Mouse (Mus musculus): Measurements from ENCODE around the gene Tmem270. TPM values are rescaled to one million over a fixed set of nuclear protein-coding genes. Genes with fewer than 3 reads are reported as not detected.

Gene Tmem270
- polyA plus RNA-seq, 1 experiment, result 1.4 TPM

DNA sequence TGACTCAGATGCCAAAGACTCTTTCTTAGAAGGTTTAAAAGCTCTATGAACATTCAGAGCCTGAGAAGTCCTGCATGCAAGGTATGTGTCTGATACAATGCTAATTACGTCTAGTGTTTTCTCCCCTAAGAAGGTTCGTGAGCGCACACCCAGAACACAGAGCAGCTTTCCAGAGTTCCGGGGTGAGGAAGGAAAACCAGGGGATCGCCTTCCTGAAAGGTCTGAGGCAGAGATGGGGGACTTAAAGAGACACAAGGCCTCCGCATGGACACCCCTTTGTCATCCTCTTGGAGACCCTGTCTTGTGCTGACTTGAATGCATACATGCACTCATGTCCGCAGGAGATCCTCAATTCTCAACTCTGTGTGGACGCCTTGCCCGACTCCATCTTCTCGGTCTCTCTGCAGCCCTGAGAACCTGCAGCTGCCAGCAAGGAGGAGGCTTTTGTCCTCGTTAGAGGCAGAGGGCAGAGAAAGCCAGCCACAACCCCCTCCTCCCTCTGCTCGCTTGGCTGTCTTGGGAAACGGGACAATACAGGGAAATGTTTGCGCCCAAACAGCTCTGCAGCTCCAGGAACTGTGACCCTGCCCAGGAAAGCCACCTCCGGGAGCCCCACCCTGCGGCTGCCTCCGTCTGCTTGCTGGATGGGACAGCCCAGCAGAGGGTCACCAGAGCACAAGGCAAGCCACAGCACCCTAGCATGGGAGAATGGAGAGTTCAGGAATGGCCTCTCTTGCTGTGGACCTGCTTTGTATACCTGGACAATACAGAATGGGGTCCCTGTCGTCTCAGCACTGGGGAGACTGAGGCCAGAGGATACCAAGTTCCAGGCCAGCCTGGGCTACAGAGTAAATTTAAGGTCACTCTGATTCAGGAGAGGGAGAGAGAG is 18.8 kb downstream of the Tmem270 start:
- DNase-seq (ENCODE audit: low read depth), result no peak

DNA sequence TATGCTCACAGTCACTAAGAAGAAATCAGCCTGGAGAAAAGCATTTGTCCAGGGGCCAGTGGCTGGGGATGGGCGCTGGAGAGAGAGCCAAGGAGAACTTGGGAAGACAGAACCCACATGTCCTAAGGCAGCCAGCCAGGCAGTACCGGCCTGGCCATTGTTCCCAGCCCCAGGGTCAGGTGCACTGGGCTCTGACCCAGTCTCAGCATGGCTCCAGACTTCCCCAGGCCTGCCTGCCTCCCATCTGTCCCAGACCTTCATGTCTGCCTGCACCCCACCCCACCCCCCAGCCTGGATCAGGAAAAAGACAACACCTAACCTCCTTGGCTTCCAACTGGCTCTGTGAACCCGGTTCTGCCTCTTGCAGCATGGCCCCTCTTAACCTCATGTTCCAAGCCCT is 23.5 kb downstream of the Tmem270 start:
- DNase-seq (ENCODE audit: low read depth), result no peak

DNA sequence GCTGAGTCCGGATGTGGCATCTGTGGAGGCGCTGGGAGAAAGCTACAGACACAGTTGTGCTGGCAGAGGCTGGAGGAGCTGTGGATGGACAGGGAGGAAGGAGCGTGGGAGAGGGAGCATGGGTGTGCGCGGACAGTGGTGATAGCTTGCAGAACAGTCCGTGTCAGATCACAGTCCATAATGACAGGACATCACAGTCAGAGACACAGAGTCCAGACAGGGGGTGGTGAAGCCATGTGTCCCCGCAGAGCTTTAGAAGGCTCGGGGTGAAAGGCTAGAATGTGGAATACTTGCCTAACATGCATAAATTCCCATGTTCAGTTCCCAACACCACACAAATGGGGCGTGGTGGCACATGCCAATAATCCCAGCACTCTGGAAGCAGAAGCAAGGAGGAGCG is 29.7 kb downstream of the Tmem270 start:
- DNase-seq (ENCODE audit: low read depth), result no peak

DNA sequence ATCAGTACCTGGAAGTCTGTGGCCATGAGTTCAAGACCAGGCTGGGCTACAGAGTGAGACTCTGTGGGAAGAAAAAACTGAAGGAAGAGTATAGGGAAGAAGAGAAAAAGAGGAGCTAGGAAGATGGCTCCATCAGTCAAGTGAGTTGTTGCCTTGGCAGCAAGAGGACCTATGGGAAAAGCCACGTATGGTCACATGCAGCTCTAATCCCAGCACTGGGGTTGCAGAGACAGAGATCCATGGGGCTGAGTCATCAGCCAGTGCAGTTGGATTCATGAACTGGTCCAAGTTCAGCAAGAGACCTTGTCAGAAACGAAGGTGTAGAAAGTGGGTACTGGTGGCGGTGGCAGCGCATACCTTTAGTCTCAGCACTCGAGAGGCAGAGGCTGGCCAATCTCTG is 31.3 kb downstream of the Tmem270 start:
- DNase-seq (ENCODE audit: low read depth), result no peak

DNA sequence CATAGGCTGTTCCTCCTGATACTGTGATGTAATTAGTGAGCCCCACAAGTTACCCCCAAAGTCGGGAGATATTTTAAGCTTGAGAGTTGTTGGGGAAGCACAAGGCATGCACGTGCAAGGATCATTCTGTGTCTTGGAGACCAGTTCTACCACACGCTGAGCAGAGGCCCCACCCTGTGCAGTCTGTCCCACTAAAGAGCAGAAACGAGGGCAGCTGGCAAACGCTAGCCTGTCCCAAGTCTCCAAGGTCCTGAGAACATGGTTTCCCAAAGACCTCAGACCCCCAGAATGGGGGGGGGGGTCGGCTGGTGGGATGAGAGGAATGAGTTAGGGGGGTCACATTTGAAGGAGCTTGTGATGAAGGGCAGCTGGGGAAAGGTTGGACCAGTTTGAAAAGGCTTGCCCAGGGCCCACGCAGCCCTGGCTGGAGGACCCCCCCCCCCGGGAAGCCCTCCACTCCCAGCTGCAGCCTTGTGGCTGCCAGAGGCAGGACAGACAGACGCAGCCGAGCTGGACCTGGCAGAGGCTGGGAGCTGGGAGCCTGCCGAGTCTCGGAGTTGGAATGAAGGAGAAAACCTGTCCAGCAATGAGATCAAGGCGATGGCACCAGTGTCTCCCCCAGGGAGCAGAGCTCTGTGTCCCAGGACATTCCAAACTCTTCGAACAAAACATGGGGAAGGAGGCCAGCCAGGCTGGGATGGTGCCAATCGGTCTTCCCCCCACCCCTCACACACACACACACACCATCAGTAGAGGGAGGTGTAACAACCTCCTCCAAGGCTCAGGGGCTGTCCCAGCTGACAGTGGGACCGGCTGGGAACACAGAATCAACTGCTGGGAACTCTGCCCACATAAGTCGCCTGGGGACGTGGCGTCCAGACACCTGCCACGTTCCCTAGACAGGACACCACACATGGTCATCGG is 32.3 kb downstream of the Tmem270 start:
- no peak for DNase-seq (ENCODE audit: low read depth)

DNA sequence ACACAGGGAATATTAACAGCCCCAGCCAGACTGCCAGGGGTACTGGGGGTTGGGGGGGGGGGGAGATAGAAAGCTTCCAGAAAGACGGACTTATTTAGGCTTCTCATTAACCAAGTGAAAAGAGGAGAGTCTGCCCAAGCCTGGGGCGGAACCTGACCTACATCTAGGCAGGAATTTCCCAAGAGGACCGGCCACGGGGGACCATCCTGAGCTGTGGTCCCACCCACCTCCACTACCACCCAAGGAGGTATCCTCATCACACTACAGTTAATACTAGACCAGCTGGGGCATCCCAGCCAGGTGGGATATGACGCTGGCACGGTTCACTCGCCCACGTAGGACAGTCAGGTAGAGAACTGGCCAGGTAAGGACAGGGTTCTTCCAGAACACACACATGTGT is 33.5 kb downstream of the Tmem270 start:
- no peak for DNase-seq (ENCODE audit: low read depth)

GRCm38 (mm10) chr5:134872597-134872996 is 33.9 kb downstream of the Tmem270 start:
- DNase-seq (ENCODE audit: low read depth), result no peak

GRCm38 (mm10) chr5:134868506-134868905 is 38.0 kb downstream of the Tmem270 start:
- DNase-seq (ENCODE audit: low read depth), result no peak

GRCm38 (mm10) chr5:134867320-134868144 is 39.0 kb downstream of the Tmem270 start:
- DNase-seq (ENCODE audit: low read depth), result no peak

DNA sequence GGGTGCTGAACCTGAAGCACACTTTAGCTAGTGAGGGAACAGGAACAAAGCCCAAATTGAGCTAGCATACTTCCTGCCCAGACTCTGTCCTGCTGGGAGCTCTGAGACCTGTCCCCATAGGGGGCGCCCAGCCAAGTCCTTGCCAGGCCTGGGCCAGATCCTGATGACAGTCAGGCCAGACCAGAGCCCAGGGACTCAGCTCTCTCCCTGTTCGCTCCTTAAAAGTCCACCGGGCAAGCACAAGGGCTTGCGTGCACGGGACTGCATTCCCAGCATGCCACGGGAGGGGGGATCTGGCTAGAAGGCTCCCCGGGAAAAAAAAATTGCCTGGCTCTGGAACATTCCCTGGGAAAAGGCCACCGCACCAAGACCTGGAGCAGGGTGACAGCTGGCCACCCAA is 41.4 kb downstream of the Tmem270 start:
- DNase-seq (ENCODE audit: low read depth), result no peak

DNA sequence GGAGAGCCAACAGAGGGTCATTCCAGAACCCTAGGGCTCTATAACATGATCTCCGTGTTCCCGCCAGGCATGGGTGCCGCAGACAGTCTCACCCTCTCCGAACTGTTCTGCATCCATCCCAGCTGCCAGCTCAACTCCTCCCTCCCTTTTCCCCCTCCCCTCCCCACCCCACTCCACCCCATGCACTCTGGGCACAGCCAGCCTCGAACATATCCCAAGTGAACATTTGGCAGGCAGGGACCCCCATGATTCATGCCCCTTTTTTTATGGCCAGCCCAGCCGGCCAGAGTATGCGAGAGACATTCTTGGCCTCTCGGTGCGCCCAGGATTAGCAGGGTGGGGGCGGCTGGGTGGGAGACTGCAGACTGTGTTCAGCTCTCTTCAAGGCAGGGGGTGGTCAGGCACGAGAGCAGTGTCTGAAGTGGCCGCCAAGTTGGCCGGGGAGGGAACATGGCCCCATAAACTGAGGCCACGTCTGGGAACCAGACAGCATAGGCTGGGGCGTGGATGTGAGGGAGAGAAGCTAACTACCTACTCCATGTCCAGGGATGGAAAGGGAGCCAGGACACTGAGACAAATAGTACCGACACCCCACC is 44.5 kb downstream of the Tmem270 start:
- DNase-seq (ENCODE audit: low read depth), result no peak

DNA sequence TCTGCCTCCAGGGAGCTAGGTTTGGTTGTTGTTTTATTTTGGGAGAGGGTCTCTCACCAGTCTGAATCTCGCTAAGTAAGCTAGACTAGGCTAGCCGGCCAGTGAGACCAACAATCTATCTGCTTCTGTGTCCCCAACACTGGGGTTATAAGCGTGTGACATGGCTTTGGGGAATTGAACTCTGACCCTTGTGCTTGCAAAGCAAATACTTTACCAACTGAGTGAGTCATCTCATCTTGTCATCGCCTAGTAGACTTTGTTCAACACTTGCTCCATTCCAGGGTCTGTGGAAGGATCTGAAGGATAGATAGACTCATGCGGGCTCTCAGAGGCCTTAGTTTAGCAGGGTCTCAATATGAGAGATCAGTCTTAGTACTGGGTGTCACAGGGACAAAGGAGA is 47.3 kb downstream of the Tmem270 start:
- DNase-seq (ENCODE audit: low read depth), result no peak

GRCm38 (mm10) chr5:134858378-134858777 is 48.2 kb downstream of the Tmem270 start:
- no peak for DNase-seq (ENCODE audit: low read depth)

GRCm38 (mm10) chr5:134852873-134853272 is 53.7 kb downstream of the Tmem270 start:
- DNase-seq (ENCODE audit: low read depth), result no peak

Other genes with a start within 250 kb of the Tmem270 start
- gene Limk1, start 218.1 kb downstream of the Tmem270 start, polyA plus RNA-seq (2012; rRNA removed), result 14.0 and 14.7 TPM in 2 replicates
- 147 and 182 TPM in 2 replicates for gene Eln, start 159.4 kb downstream of the Tmem270 start, polyA plus RNA-seq (2012; rRNA removed)
- gene Cldn13, start 8.8 kb upstream of the Tmem270 start, polyA plus RNA-seq (2012; rRNA removed), result 0.23 TPM in 1 of 2 replicates, not detected in the other
- 52.6 and 54.8 TPM in 2 replicates for gene Mettl27, start 25.6 kb upstream of the Tmem270 start, polyA plus RNA-seq (2012; rRNA removed)
- 118 and 130 TPM in 2 replicates for gene Cldn4, start 40.2 kb upstream of the Tmem270 start, polyA plus RNA-seq (2012; rRNA removed)
- 374 and 512 TPM in 2 replicates for gene Cldn3, start 79.5 kb upstream of the Tmem270 start, polyA plus RNA-seq (2012; rRNA removed)
- gene Abhd11, start 102.4 kb upstream of the Tmem270 start, polyA plus RNA-seq (2012; rRNA removed), result 123 and 152 TPM in 2 replicates
- gene Stx1a, start 116.7 kb upstream of the Tmem270 start, polyA plus RNA-seq (2012; rRNA removed), result 6.8 and 8.7 TPM in 2 replicates
- 24.2 and 27.5 TPM in 2 replicates for gene Dnajc30, start 157.5 kb upstream of the Tmem270 start, polyA plus RNA-seq (2012; rRNA removed)
- 48.9 and 55.8 TPM in 2 replicates for gene Bud23, start 158.2 kb upstream of the Tmem270 start, polyA plus RNA-seq (2012; rRNA removed)
- 5.3 and 10.8 TPM in 2 replicates for gene Vps37d, start 171.5 kb upstream of the Tmem270 start, polyA plus RNA-seq (2012; rRNA removed)
- gene Mlxipl, start 183.2 kb upstream of the Tmem270 start, polyA plus RNA-seq (2012; rRNA removed), result 84.5 and 86.8 TPM in 2 replicates
- gene Tbl2, start 242.9 kb upstream of the Tmem270 start, polyA plus RNA-seq (2012; rRNA removed), result 18.3 and 18.8 TPM in 2 replicates

Data from gonadal fat pad, adult 2 months (tissue).